In genomic region chr4:33466970-33467399, GRCm38 (mm10) we compare ENCODE assay signal across 10 mouse cellular contexts.
DNase-seq lines count a peak whose midpoint lies in the region; ATAC-seq and TF ChIP-seq lines count a peak whose summit lies in the region.
"Had no signal": no experiment of that assay in that cellular context is flagged by ENCODE, and none has a peak within 500 bp of the region (broad histone marks: within the 10 kb centered on the region; RNA-seq: fewer than 3 reads in every experiment).

No protein-coding gene starts in this region.

- H3K4me3 ChIP-seq in CH12.LX (replicated peaks in 1 of 3; ENCODE audit: low read depth in 2 of 3, low read length in 2 of 3, poor library complexity in 1 of 3), result no peak overlapping the region
- H3K4me3 ChIP-seq in liver, postnatal 0 days (ENCODE audit: low read depth, low read length), result no peak overlapping the region

- H3K9ac ChIP-seq in CH12.LX (ENCODE audit: insufficient read depth, low read depth), result no peak overlapping the region
- peak overlapping the region; percentile 28; the same call in 1 of the 2 replicates for H3K9ac ChIP-seq in liver, postnatal 0 days (replicated peaks)

- ATAC-seq in common myeloid progenitor, adult 5-6 weeks (replicated peaks; ENCODE audit: low read depth, poor library complexity, severe bottlenecking), result peak; percentile 93
- ATAC-seq in liver, postnatal 0 days, result peak; percentile 91

- H3K36me3 ChIP-seq in CH12.LX (replicated peaks in 1 of 2; ENCODE audit: control insufficient read depth in 1 of 2, insufficient read depth in 1 of 2, low read length in 1 of 2), result peaks cover 4 to 22% of the 10 kb centered on the region in 2 experiments
- no peaks in the 10 kb centered on the region for H3K36me3 ChIP-seq in liver, postnatal 0 days (replicated peaks; ENCODE audit: insufficient read depth, low read length)

- dilution Hi-C loops in CH12.LX (cut with MboI; ENCODE audit: extremely low pct_ligation_motif_present, extremely low pct_unique_long_range_greater_than_20kb, low sequenced_read_pairs), result no loop called here

- TF ChIP-seq CTCF in CH12.LX (conservative IDR thresholded peaks at IDR 0.05 in 1 of 2, IDR thresholded peaks at IDR 0.05 in 1 of 2; ENCODE audit: low read depth in 2 of 2, low read length in 2 of 2), result no peak
- TF ChIP-seq CTCF in liver, postnatal 0 days (IDR thresholded peaks at IDR 0.05; ENCODE audit: low read depth), result no peak

- no peak for TF ChIP-seq EP300 in CH12.LX (IDR thresholded peaks at IDR 0.05; ENCODE audit: low read length)
- TF ChIP-seq EP300 in liver, postnatal 0 days (IDR thresholded peaks at IDR 0.05; ENCODE audit: low read depth), result peak; percentile 95

- in situ Hi-C loops in CH12.LX (cut with MboI; ENCODE audit: low pct_ligation_motif_present, low pct_unique_long_range_greater_than_20kb, low sequenced_read_pairs), result no loop called here

- H3K9me3 ChIP-seq in CH12.LX (replicated peaks; ENCODE audit: low read length), result no peaks in the 10 kb centered on the region
- no peaks in the 10 kb centered on the region for H3K9me3 ChIP-seq in liver, postnatal 0 days (ENCODE audit: low read length)

- no peaks in the 10 kb centered on the region for H3K79me2 ChIP-seq in CH12.LX (replicated peaks; ENCODE audit: control insufficient read depth, extremely low read depth, insufficient read depth, poor library complexity, severe bottlenecking)

- DNase-seq in heart, adult 18-20 months, result peak; percentile 5 to 7
- no peak for DNase-seq in heart, postnatal 25 days (ENCODE audit: low spot score)
- DNase-seq in CH12.LX (ENCODE audit: extremely low read depth), result peak; percentile 51
- DNase-seq in liver, postnatal 0 days, result peak; percentile 53
- DNase-seq in B cell, adult 2 months, result no peak
- DNase-seq in kidney, adult 11 months, result no peak
- DNase-seq in cerebellum, adult 8-10 months, result no peak
- DNase-seq: cerebellum, postnatal 14 days had no signal

- intact Hi-C loops in heart, postnatal 25 days (cut with DNase I), result no loop called here

- no peak for TF ChIP-seq RAD21 in CH12.LX (IDR thresholded peaks at IDR 0.05; ENCODE audit: low read depth, low read length)

- TF ChIP-seq POLR2A in CH12.LX (IDR thresholded peaks at IDR 0.05; ENCODE audit: low read depth, low read length), result no peak

- H3K4me1 ChIP-seq in CH12.LX (ENCODE audit: control insufficient read depth in 1 of 2, insufficient read depth in 2 of 2), result peaks cover 15 to 30% of the 10 kb centered on the region in 2 experiments
- peaks cover 22% of the 10 kb centered on the region for H3K4me1 ChIP-seq in liver, postnatal 0 days (ENCODE audit: insufficient read depth)

- 24% methylated on average over 2 of the region's 2 CpGs for WGBS in liver, postnatal 0 days (ENCODE audit: insufficient replicate concordance)

- H3K27me3 ChIP-seq in CH12.LX (replicated peaks), result no peaks in the 10 kb centered on the region
- H3K27me3 ChIP-seq in liver, postnatal 0 days (ENCODE audit: insufficient read depth, low read length), result no peaks in the 10 kb centered on the region

- no peak overlapping the region for H3K4me2 ChIP-seq in CH12.LX (ENCODE audit: insufficient read depth, low read depth, poor library complexity, severe bottlenecking)
- peak overlapping the region; percentile 28; the same call in 1 of the 2 replicates for H3K4me2 ChIP-seq in liver, postnatal 0 days (ENCODE audit: low read depth, low read length)

- H3K27ac ChIP-seq in CH12.LX (ENCODE audit: insufficient read depth, low read depth), result peak overlapping the region; percentile 21
- H3K27ac ChIP-seq in liver, postnatal 0 days (ENCODE audit: low read depth), result peak overlapping the region; percentile 89
- H3K27ac ChIP-seq: kidney, postnatal 0 days had no signal

TF ChIP-seq in CH12.LX, 34 proteins besides CTCF, POLR2A, EP300 and RAD21:
- TF ChIP-seq USF1 (IDR thresholded peaks at IDR 0.05; ENCODE audit: low read depth, low read length), result no peak
- TF ChIP-seq ETS1 (conservative IDR thresholded peaks at IDR 0.05; ENCODE audit: low read depth, low read length), result peak; percentile 80
- peak; percentile 86 for TF ChIP-seq MAFK (IDR thresholded peaks at IDR 0.05; ENCODE audit: insufficient replicate concordance, low read length)

Comparison
In these comparisons a context has a peak if more than half of its experiments do, and no peak if none do; other contexts are left out.
1. DNase-seq: peak in heart, adult 18-20 months (2 of 2), CH12.LX (single experiment) and liver, postnatal 0 days (single experiment); none in heart, postnatal 25 days (single experiment), B cell, adult 2 months (0 of 2), kidney, adult 11 months (single experiment) and cerebellum, adult 8-10 months (single experiment).